Comparison of ENCODE assay signal across 11 mouse cellular contexts in genomic region chr2:172854136-172854535, GRCm38 (mm10).
A peak's percentile ranks its signal among the peaks of the same experiment; 100 is the strongest.
DNase-seq lines count a peak whose midpoint lies in the region; ATAC-seq lines count a peak whose summit lies in the region.
"Had no signal": no experiment of that assay in that cellular context is flagged by ENCODE, and none has a peak within 500 bp of the region (broad histone marks: within the 10 kb centered on the region; RNA-seq: fewer than 3 reads in every experiment).

No protein-coding gene starts in this region.

- peaks cover 3% of the 10 kb centered on the region; the same call in 1 of the 2 replicates for H3K9me3 ChIP-seq in heart, embryonic 12.5 days (replicated peaks)
- no peaks in the 10 kb centered on the region for H3K9me3 ChIP-seq in neural tube, embryonic 14.5 days (ENCODE audit: control insufficient read depth, low read length)
- H3K9me3 ChIP-seq in neural tube, embryonic 15.5 days (replicated peaks), result no peaks in the 10 kb centered on the region
- H3K9me3 ChIP-seq: limb, embryonic 15.5 days had no signal

- peak; percentile 93 for DNase-seq in heart, adult 11 months
- peak; percentile 85 to 88 for DNase-seq in cerebellum, postnatal 10 days
- peak; percentile 72 for DNase-seq in heart, postnatal 4 days
- DNase-seq in retina, embryonic 14.5 days (ENCODE audit: low spot score), result no peak
- DNase-seq in spleen, postnatal 36 days (ENCODE audit: low spot score in 2 of 2), result no peak
- DNase-seq: layer of hippocampus, adult 9-11 months; lung, postnatal 4 days had no signal

- no peak overlapping the region for H3K27ac ChIP-seq in heart, embryonic 12.5 days (ENCODE audit: poor library complexity, severe bottlenecking)
- H3K27ac ChIP-seq in neural tube, embryonic 14.5 days (ENCODE audit: low read depth, low read length), result no peak overlapping the region
- no peak overlapping the region for H3K27ac ChIP-seq in neural tube, embryonic 15.5 days (replicated peaks)
- H3K27ac ChIP-seq: limb, embryonic 15.5 days had no signal

- no peak for ATAC-seq in heart, embryonic 12.5 days (ENCODE audit: insufficient number of reproducible peaks, low FRiP score)
- 0 out of 2 replicates have a peak, but pooled peaks have one; percentile 21 for ATAC-seq in neural tube, embryonic 14.5 days (ENCODE audit: low read depth)
- ATAC-seq in neural tube, embryonic 15.5 days (ENCODE audit: low FRiP score), result no peak; the same call in 1 of the 2 replicates

- peaks cover 22% of the 10 kb centered on the region for H3K4me1 ChIP-seq in heart, embryonic 12.5 days (replicated peaks)
- H3K4me1 ChIP-seq in neural tube, embryonic 14.5 days (ENCODE audit: control insufficient read depth, insufficient read depth, low read length), result no peaks in the 10 kb centered on the region
- peaks cover 4% of the 10 kb centered on the region; the same call in 1 of the 2 replicates for H3K4me1 ChIP-seq in neural tube, embryonic 15.5 days

- no peaks in the 10 kb centered on the region for H3K36me3 ChIP-seq in heart, embryonic 12.5 days
- H3K36me3 ChIP-seq in neural tube, embryonic 14.5 days (ENCODE audit: control insufficient read depth, insufficient read depth, low read length), result no peaks in the 10 kb centered on the region
- H3K36me3 ChIP-seq in neural tube, embryonic 15.5 days, result no peaks in the 10 kb centered on the region
- H3K36me3 ChIP-seq: limb, embryonic 15.5 days had no signal

- no peaks in the 10 kb centered on the region for H3K27me3 ChIP-seq in heart, embryonic 12.5 days (replicated peaks)
- H3K27me3 ChIP-seq in neural tube, embryonic 14.5 days (ENCODE audit: control insufficient read depth, insufficient read depth, low read length), result no peaks in the 10 kb centered on the region
- H3K27me3 ChIP-seq in neural tube, embryonic 15.5 days (replicated peaks), result no peaks in the 10 kb centered on the region

- H3K4me2 ChIP-seq in heart, embryonic 12.5 days, result no peak overlapping the region
- no peak overlapping the region for H3K4me2 ChIP-seq in neural tube, embryonic 14.5 days (ENCODE audit: low read depth, low read length)
- H3K4me2 ChIP-seq in neural tube, embryonic 15.5 days, result no peak overlapping the region
- H3K4me2 ChIP-seq: limb, embryonic 15.5 days had no signal

- no peak overlapping the region for H3K4me3 ChIP-seq in heart, embryonic 12.5 days
- H3K4me3 ChIP-seq in neural tube, embryonic 14.5 days (ENCODE audit: low read depth, low read length), result no peak overlapping the region
- no peak overlapping the region for H3K4me3 ChIP-seq in neural tube, embryonic 15.5 days (replicated peaks)
- H3K4me3 ChIP-seq: limb, embryonic 15.5 days had no signal

- no peak overlapping the region for H3K9ac ChIP-seq in heart, embryonic 12.5 days
- no peak overlapping the region for H3K9ac ChIP-seq in neural tube, embryonic 14.5 days (replicated peaks; ENCODE audit: low read depth, low read length)
- no peak overlapping the region for H3K9ac ChIP-seq in neural tube, embryonic 15.5 days (replicated peaks)
- H3K9ac ChIP-seq: limb, embryonic 15.5 days had no signal

- WGBS in heart, embryonic 12.5 days, result 62% methylated on average over 2 of the region's 2 CpGs
- WGBS in neural tube, embryonic 14.5 days, result 49% methylated on average over 2 of the region's 2 CpGs
- WGBS in neural tube, embryonic 15.5 days, result 58% methylated on average over 2 of the region's 2 CpGs

Comparison
In these comparisons a context has a peak if more than half of its experiments do, and no peak if none do; other contexts are left out.
1. DNase-seq: peak in heart, adult 11 months (single experiment), cerebellum, postnatal 10 days (2 of 2) and heart, postnatal 4 days (single experiment); none in retina, embryonic 14.5 days (single experiment) and spleen, postnatal 36 days (0 of 2).